Mouse (Mus musculus) lung, postnatal 14 days (tissue): Measurements from ENCODE around the gene Coro1a.
A peak's percentile ranks its signal among the peaks of the same experiment; 100 is the strongest.

ENCODE experiments used
- DNase-seq: peaks from one replicate; pipeline ENCODE4 v3.0.0; 2021

The Coro1a gene

DNA sequence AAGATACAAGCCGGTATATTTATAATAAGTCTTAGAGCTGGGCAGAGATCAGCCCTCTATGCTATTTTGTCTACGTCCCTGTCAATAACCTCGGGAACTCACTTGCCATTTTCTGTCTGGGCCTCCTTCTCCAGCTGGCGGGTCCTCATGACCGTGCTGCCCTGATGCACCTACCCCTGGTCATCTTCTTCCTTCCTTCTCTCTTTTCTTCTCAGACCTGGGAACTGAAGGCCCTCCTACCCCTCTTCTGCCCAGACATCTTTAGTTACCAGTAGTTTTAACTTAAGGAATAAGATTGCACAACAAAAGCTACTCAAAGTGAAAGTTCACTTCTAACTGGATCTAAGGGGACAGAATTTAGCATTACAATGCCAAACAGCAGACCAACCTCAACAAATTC lies 27.9 kb downstream of the Coro1a start:
- DNase-seq = no peak

DNA sequence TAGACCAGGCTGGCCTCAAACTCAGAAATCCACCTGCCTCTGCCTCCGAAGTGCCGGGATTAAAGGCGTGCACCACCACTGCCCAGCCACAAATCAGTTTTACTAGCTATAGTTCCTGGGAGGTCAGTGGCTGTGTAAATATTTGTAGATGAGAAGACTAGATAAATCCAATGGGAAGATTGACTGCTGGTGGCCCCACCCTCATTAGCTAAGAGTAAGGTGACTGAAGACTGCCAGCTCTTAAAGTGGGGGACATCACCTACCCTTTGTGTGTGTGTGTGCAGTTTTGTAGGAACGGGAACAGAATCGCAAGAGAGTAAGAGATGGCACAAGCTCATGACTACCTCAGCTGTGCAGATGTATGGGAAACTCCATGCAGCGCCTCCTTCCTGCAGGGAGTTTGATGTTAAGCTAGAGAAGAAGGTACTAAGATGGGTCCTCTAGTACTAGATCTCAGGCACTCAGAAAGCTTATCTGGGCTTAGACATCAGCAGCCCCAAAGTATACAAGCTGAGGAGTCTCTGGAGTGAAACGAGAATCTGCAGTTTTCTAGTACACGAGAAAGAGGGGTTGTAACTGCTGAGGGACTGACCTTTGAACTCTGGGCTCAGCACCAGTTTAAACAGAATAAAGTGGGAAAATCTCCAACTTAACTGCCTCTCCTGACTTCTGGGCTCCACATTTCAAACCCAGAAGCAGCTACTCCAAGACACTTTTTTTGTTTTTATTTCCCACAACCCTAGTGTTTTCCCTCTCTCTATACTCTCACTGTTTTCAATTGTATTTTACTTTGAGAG lies 28.8 kb downstream of the Coro1a start:
- DNase-seq = no peak

DNA sequence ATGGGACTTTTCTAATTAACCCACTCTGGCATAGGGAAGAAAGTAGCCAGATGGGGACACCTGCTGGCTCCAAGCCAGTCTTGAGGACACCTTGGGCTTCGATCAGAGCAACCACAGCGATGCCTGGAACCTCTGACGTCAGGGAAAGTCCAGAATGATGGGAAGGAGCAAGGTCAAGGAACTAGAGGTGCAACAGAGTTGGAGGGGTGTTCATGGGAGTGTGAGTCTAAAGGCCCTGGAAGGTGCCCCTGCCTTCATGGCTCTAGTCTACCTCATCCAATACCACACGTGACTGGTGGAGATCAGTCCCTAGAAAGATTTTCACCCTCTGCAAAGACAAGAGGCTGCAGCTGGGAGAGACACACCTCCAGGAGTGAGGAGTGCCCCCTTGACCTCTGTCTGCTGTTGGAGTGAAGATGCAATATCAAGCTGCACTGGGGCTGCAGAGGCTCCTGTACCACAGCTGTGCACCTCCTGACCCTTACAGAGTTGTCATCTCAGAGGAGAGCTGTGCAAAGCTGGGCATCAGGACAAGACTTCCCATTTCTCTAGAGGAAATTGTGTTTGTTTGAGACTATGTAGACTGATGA lies 30.9 kb downstream of the Coro1a start:
- no peak for DNase-seq

DNA sequence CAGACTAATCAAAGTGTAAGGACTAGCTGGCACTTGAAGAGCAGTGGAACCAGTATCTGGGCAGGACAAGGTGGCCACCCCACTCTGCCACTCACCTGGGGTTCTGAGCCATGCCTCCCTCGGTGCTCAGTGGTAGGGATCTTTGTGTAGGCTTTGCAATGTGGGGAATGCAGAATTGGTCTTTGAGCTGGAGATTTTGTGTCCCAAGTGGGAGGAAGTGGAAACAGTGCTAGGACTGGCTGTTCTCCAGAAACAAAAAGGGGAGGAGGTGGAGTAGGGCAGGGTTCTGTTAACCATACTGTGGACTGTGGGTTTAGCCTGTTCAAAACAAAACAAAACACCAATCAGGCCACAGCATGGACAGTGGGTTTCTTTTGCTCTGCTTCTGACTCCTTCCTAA lies 31.4 kb downstream of the Coro1a start, which contains the start of gene Sult1a1:
Gene Sult1a1, minus strand, starts transcription at position 226 of the 400 bp plus-strand sequence.
- peak; percentile 77 for DNase-seq

DNA sequence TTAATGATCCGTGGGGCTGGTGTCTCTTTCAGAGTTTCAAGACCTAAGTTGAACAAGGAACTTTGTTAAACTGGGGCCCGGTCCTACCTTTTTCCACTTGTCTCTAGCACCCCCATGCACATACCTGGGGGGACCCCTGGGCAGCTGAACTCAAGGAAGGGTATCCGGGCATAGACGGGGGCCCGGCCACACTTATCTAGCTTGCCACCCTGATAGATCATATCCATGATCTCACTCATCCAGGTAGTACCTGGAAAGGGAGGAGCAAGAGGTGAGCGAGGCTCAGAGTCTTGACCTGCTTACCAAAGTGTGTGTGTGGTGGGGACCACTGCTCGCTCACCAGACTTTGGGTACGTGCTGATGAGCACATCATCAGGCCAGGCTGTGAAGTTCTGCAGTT lies 32.5 kb downstream of the Coro1a start:
- DNase-seq = no peak

DNA sequence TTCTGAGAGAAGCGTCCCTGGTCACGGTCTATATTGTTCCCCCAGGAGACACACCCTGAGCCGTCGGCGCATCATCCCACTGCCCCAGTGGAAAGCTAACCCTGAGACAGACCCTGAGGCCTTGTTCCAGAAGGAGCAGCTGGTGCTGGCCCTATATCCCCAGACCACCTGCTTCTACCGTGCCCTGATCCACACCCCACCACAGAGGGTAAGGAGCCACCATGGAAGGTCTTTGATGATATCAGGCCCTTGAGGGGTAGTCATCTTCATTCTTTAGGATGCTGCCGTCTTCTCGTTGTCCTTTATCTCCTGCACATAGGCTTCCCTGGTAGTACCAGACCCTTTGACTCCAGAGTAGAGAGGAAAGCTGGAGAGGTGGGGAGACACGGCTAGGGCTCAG lies 35.5 kb downstream of the Coro1a start:
- no peak for DNase-seq

DNA sequence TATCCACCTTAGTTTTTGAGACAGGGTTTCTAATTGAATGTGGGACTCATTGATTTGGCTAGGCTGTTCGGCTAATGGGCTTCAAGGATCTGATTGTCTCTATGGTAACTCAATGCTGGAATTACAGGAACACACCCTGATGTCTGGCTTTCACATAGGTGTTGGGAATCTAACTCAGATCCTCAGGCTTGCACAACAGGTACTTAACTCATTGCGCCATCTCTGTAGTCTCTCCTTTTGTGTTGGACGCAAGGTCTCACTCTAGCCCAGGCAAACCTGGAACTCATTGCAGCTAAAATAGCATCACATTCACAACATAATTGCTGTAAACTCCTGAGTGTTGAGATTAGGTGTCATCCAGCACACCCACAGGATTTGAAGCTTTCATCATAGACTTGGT lies 37.4 kb downstream of the Coro1a start:
- DNase-seq = peak; percentile 34

DNA sequence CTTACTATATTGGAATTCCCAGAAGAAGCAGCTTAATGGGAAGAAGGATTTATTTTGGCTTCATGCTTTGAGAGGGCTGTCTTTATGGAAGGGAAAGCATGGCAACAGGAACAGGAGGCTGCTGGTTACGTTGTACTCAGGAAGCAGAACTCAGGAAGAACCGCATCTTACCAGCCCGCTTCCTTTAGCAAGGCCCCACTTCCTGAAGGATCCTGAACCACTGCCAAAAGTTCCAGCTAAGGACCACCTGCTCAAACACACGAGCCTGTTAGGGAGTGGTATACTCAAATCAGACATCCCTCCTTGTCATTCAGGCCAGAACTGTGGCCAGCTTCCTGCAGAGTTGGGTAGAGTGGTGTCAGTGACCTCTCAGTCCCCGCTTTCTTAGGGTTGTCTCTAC lies 39.1 kb downstream of the Coro1a start:
- no peak for DNase-seq

DNA sequence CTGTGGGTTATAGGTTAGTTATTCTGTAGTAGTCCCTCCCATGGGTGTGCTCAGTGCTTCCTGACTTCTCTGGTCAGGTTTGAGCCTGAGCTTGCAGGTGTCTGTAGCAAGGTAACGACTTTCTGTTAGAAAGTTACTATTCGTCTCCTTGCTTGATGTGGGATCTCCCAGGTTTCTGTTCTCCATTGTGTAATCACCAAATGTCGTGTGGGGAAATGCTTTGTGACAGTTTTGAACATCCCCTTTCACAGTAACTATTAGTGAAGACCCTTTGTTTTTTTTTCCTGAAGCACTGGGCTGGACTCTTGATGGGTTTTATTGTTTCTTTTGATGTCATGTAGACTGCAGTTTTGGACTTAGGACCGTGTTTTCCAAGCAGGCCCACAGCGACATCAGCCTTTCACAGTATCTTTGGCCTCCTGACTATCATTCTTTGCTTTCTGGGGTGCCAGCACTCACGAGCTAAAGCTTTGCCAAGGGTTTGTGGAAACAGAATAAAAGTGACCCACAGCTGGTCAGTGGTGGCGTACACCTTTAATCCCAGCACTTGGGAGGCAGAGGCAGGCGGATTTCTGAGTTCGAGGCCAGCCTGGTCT lies 40.0 kb downstream of the Coro1a start:
- no peak for DNase-seq

DNA sequence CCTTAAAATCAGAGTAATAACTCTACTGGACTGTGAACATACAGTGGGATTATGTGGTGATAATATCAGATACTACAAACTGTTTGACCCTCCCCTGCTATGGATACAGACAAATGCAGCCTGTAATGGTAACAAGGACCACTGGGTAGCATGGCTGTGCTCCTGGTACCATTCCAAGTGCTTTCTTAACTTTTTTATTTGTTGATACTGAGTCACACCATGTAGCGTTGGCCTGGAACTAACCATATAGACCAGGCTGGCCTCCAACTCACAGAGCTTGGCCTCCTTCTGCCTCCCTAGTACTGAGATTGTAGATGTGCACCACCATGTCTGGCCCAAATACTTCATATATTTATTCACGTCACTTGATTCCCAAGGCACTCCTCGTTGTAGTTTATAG lies 42.3 kb downstream of the Coro1a start:
- DNase-seq = peak; percentile 40

DNA sequence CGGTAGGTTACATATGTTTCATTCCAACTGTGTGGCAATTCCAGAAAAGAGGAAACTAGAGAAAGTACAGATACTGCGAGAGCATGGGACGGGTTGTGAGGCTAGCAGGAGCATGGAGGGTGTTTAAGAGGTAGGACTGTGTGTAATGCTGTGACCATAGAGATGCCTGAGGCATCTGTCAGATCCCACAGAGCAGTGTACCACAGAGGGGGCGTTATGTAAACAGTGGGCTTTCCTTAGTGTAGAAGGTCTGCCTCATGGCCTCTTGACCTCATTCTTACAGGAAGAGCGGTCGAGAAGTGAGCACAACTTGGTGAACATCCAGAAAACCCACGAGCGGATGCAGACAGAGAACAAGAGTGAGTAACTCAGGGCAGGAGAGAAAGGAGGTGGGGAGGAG lies 43.9 kb downstream of the Coro1a start:
- no peak for DNase-seq

DNA sequence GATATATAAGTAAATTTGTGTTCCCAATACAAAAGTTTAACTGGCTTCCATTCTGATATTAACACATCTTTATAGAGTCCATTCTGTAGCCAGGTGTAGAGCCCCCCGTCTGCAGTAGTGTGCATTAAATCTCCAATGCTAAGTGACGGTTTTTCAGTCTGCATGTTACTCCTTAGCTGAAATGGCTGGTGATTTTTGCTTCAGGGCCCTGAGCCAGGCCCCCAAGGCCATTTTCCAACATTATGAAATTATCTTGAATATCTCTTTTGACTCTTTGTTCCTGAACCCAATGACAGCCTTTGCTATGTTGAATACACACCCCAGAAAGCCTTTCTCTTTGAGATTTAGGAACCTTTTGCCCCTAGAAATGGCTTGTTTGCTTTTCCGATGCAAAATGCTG lies 47.8 kb downstream of the Coro1a start:
- no peak for DNase-seq

DNA sequence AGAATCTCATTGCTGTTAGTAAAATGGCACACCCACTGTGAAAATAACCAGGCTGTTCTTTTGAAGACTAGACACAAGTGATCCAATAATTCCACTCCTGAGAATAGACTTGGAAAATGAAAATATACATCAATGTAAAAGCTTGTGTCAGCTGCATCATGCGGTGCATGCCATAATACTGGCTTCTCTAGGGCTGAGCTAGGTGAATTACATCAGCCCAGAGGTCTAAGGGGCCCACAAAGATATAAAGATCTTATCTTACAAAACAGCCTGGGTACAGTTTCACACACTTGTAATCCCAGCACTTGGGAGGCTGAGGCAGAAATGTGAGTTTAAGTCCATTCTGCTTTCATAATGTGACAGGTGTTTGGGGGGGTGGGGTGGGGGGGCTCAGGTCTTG lies 50.1 kb downstream of the Coro1a start:
- DNase-seq = no peak

DNA sequence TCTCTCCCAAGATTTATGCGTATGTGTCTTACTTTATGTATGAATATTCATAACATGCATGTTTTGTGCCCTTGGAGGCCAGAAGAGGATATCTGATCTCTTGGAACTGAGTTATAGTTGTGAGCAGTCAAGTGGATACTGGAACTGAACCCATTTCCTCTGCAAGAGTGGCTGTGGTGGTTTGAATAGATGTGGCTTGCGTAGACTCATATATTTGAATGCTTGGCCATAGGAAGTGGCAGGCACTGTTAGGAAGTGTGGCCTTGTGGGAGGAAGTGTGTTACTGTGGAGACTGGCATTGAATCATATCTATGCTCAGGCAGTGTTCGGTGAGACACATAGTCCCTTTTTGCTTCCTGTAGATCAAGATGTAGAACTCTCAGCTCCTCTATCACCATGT lies 51.9 kb downstream of the Coro1a start:
- DNase-seq = no peak

DNA sequence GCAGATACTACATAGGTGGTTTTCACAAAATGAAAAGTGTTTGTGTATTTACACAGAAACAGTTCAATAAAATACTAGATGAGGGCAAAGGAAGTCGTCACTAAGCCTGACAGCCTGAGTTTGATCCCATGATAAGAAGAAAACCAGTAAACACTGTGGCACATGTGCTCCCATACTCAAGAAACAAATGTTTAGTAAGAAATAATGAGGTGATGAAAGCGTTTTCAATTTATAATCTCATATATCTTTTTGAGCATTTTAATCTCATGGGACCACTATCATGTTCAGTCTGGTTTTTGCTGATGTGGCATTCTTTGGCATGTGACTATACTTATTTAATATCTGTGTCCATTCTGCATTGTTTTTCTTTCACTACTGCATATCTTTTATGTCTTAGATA lies 53.6 kb downstream of the Coro1a start:
- DNase-seq = no peak

DNA sequence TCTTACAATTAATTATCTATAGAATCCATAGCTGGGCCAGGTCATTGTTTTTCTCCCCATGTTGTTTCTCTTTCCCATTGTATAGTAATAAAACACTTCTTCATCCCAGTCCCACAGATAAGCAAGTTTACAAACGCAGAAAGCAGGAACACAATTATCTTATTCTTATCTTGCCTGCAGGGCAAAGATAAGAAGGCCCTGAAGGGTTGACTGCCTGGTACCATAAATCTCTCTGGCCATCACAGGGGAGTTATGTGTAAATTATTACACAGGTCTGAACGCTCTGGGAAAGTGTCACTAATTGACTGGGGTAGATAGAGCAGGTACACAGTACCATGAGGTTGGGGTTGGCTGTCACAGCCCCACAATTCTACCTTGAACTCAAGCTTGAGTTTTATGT lies 56.7 kb downstream of the Coro1a start:
- no peak for DNase-seq
